15 mouse cellular contexts compared by ENCODE assay signal in genomic region chr12:70533375-70533935, GRCm38 (mm10).
DNase-seq lines count a peak whose midpoint lies in the region; ATAC-seq and TF ChIP-seq lines count a peak whose summit lies in the region.
"Had no signal": no experiment of that assay in that cellular context is flagged by ENCODE, and none has a peak within 500 bp of the region (broad histone marks: within the 10 kb centered on the region; RNA-seq: fewer than 3 reads in every experiment).

No protein-coding gene starts in this region.

- peak; percentile 42 for DNase-seq in gastrocnemius, adult 18-20 months (ENCODE audit: low spot score)
- DNase-seq in gastrocnemius, postnatal 14 days, result no peak
- DNase-seq in kidney, postnatal 0 days (ENCODE audit: low spot score), result peak; percentile 19
- DNase-seq in kidney, postnatal 10 days, result no peak
- DNase-seq in urinary bladder, postnatal 14 days (ENCODE audit: low spot score), result no peak
- DNase-seq in ovary, postnatal 14 days (ENCODE audit: low spot score), result no peak
- DNase-seq: B cell, adult 2 months; kidney, adult 11 months; lung, postnatal 4 days; thymus, postnatal 14 days had no signal

- no peaks in the 10 kb centered on the region for H3K36me3 ChIP-seq in kidney, postnatal 0 days (ENCODE audit: insufficient read depth, low read length)
- H3K36me3 ChIP-seq in small intestine, adult 2 months (ENCODE audit: control insufficient read depth, insufficient read depth, low read length), result no peaks in the 10 kb centered on the region
- H3K36me3 ChIP-seq: forebrain, embryonic 12.5 days; liver, embryonic 15.5 days had no signal

- TF ChIP-seq POLR2A in embryonic fibroblast, embryonic 13.5 days (IDR thresholded peaks at IDR 0.05; ENCODE audit: low read depth, low read length), result no peak
- no peak for TF ChIP-seq POLR2A in small intestine, adult 2 months (IDR thresholded peaks at IDR 0.05; ENCODE audit: low read depth, low read length)

- H3K27me3 ChIP-seq in kidney, postnatal 0 days (ENCODE audit: insufficient read depth, low read length), result no peaks in the 10 kb centered on the region
- no peaks in the 10 kb centered on the region for H3K27me3 ChIP-seq in small intestine, adult 2 months (ENCODE audit: control insufficient read depth, insufficient read depth, low read length)
- H3K27me3 ChIP-seq: forebrain, embryonic 12.5 days; liver, embryonic 15.5 days had no signal

- no peak for ATAC-seq in kidney, postnatal 0 days (replicated peaks; ENCODE audit: low FRiP score, low read depth)
- ATAC-seq: activated CD4-positive, CD25-positive, alpha-beta regulatory T cell, adult 4 months had no signal

- intact Hi-C loops in gastrocnemius, postnatal 14 days (cut with DNase I; ENCODE audit: low total_unique reads), result no loop called here

- H3K4me3 ChIP-seq in kidney, postnatal 0 days (replicated peaks; ENCODE audit: low read depth, low read length), result no peak overlapping the region
- no peak overlapping the region for H3K4me3 ChIP-seq in embryonic fibroblast, embryonic 13.5 days (ENCODE audit: insufficient read depth, low read length)
- H3K4me3 ChIP-seq in small intestine, adult 2 months (ENCODE audit: low read depth, low read length), result no peak overlapping the region
- H3K4me3 ChIP-seq: forebrain, embryonic 12.5 days; liver, embryonic 15.5 days had no signal

- WGBS in kidney, postnatal 0 days, result 67% methylated on average over 12 of the region's 12 CpGs
- 72% methylated on average over 12 of the region's 12 CpGs for WGBS in small intestine, adult 2 months

- no peak for TF ChIP-seq CTCF in kidney, postnatal 0 days (IDR thresholded peaks at IDR 0.05; ENCODE audit: low read depth)
- TF ChIP-seq CTCF in embryonic fibroblast, embryonic 13.5 days (IDR thresholded peaks at IDR 0.05; ENCODE audit: borderline replicate concordance, insufficient read depth, low read length), result no peak
- TF ChIP-seq CTCF in small intestine, adult 2 months (IDR thresholded peaks at IDR 0.05; ENCODE audit: extremely low read depth, insufficient read length, insufficient replicate concordance, low read depth, low read length), result no peak

- no peak overlapping the region for H3K9ac ChIP-seq in kidney, postnatal 0 days (ENCODE audit: low read depth, low read length)
- H3K9ac ChIP-seq: forebrain, embryonic 12.5 days; liver, embryonic 15.5 days had no signal

- no peaks in the 10 kb centered on the region for H3K9me3 ChIP-seq in kidney, postnatal 0 days (replicated peaks; ENCODE audit: low read length)
- H3K9me3 ChIP-seq: forebrain, embryonic 12.5 days; liver, embryonic 15.5 days had no signal

- no peak overlapping the region for H3K27ac ChIP-seq in kidney, postnatal 0 days
- peak overlapping the region; percentile 68 for H3K27ac ChIP-seq in embryonic fibroblast, embryonic 13.5 days (ENCODE audit: insufficient read depth, low read length)
- peak overlapping the region; percentile 42 for H3K27ac ChIP-seq in small intestine, adult 2 months (ENCODE audit: insufficient read depth, low read depth, low read length)
- H3K27ac ChIP-seq: forebrain, embryonic 12.5 days; liver, embryonic 15.5 days had no signal

- no peak overlapping the region for H3K4me2 ChIP-seq in kidney, postnatal 0 days (ENCODE audit: low read length)
- H3K4me2 ChIP-seq: forebrain, embryonic 12.5 days; liver, embryonic 15.5 days had no signal

- H3K4me1 ChIP-seq in kidney, postnatal 0 days (replicated peaks; ENCODE audit: insufficient read depth, low read length), result no peaks in the 10 kb centered on the region
- H3K4me1 ChIP-seq in embryonic fibroblast, embryonic 13.5 days (ENCODE audit: control insufficient read depth, insufficient read depth, low read length), result peaks cover 6% of the 10 kb centered on the region
- H3K4me1 ChIP-seq in small intestine, adult 2 months (ENCODE audit: control insufficient read depth, insufficient read depth, insufficient read length, low read length), result no peaks in the 10 kb centered on the region
- H3K4me1 ChIP-seq: liver, embryonic 15.5 days had no signal

Comparison
In these comparisons a context has a peak if more than half of its experiments do, and no peak if none do; other contexts are left out.
1. DNase-seq: peak in gastrocnemius, adult 18-20 months (single experiment) and kidney, postnatal 0 days (single experiment); none in gastrocnemius, postnatal 14 days (single experiment), kidney, postnatal 10 days (single experiment), urinary bladder, postnatal 14 days (single experiment) and ovary, postnatal 14 days (single experiment).